Mouse (Mus musculus) ES-Bruce4 (cell line): ENCODE measurements around the gene Elovl6. TPM values are rescaled to one million over a fixed set of nuclear protein-coding genes. Genes with fewer than 3 reads are reported as not detected.

Source experiments
- H3K27ac ChIP-seq: 2 replicates; pipeline ENCODE4 v1.5.1; 2012; ENCODE audit warnings: low read length, inconsistent platforms; ENCODE audit not compliant: insufficient read depth
- H3K27me3 ChIP-seq: 2 replicates; pipeline ENCODE4 v1.6.1; 2012; ENCODE audit warnings: mild to moderate bottlenecking, low read length, inconsistent platforms; ENCODE audit not compliant: control insufficient read depth, poor library complexity, insufficient read depth, severe bottlenecking
- H3K36me3 ChIP-seq: 2 replicates; pipeline ENCODE4 v1.6.1; 2012; ENCODE audit warnings: inconsistent platforms, mild to moderate bottlenecking, low read length, moderate library complexity; ENCODE audit not compliant: control insufficient read depth, poor library complexity, insufficient read depth, severe bottlenecking
- H3K4me1 ChIP-seq: one replicate; pipeline ENCODE4 v1.8.1; 2011; ENCODE audit warnings: low read length; ENCODE audit not compliant: control insufficient read depth, insufficient read depth
- H3K4me3 ChIP-seq: 2 replicates; pipeline ENCODE4 v1.5.1; 2011; ENCODE audit warnings: low read depth, mild to moderate bottlenecking, low read length
- H3K9ac ChIP-seq: 2 replicates; pipeline ENCODE4 v1.6.1; 2012; ENCODE audit warnings: low read depth, mild to moderate bottlenecking, inconsistent platforms; ENCODE audit not compliant: poor library complexity, severe bottlenecking
- H3K9me3 ChIP-seq: replicated peaks from 2 replicates; pipeline ENCODE4 v1.6.1; 2012; ENCODE audit warnings: mild to moderate bottlenecking, low read length, inconsistent platforms; ENCODE audit not compliant: control insufficient read depth, poor library complexity, insufficient read depth, severe bottlenecking
- CTCF ChIP-seq: IDR thresholded peaks from one replicate; pipeline ENCODE4 v1.8.1; 2011; ENCODE audit warnings: low read depth, low read length
- EP300 ChIP-seq: IDR thresholded peaks from 2 replicates; pipeline ENCODE4 v1.6.1; 2011; ENCODE audit warnings: low read depth, low read length; ENCODE audit not compliant: insufficient read depth
- POLR2A ChIP-seq: IDR thresholded peaks from one replicate; pipeline ENCODE4 v1.8.1; 2011; ENCODE audit warnings: low read length; ENCODE audit not compliant: insufficient read depth
- polyA plus RNA-seq: library from polyadenylated mRNA; stranded (reverse); fragments of >200 nt; gene quantifications from 2 replicates; pipeline ENCODE4 v1.2.4, GENCODE M21; 2011; ENCODE audit warnings: low read depth; ENCODE audit not compliant: missing spikeins, insufficient read depth, insufficient read length

Elovl6 gene
- polyA plus RNA-seq, 1 experiment = 124 TPM

DNA sequence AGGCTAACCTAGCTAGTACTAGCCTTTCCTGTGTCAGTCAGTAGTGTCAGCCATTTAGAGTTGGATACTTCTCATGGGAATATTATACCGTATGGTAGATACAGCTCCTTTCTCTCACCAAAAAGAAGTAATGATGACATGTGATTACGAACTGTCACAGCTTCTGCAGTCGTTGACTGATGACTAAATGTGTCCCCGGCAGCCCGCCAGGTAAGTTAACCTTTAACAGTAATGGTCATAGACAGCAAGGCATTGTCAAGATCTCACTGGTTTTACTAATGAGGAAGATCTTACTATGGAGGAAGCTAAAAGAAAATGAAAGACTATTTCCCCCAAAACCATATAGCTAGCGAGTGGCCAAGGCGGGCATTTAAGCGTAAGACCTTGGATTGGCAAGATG is 38.8 kb downstream of the Elovl6 start:
- no peaks in the 10 kb centered on the region for H3K27me3 ChIP-seq
- TF ChIP-seq POLR2A = no peak
- TF ChIP-seq EP300 = no peak
- no peaks in the 10 kb centered on the region for H3K9me3 ChIP-seq
- H3K9ac ChIP-seq = no peak overlapping the region
- H3K36me3 ChIP-seq = peaks cover 26% of the 10 kb centered on the region
- no peak overlapping the region for H3K27ac ChIP-seq
- peaks cover 2% of the 10 kb centered on the region for H3K4me1 ChIP-seq
- H3K4me3 ChIP-seq = no peak overlapping the region

DNA sequence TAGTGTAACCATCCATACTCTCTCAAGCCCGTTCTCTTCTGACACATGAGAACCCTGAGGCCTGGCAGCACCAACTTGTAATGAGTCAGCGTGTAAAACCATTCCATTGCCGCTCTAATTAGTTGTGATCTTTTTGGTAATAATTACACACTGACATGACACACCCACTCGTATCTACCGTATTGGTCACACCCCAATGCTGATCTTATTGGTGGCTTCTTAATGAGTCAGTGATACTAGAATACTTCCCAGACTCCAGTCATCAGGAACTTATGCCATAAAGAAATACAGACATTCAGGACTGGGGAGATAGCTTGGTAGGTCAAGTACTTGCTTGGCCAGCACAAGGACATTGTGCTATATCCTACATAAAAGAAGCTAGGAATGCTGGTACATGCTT is 39.5 kb downstream of the Elovl6 start:
- Histone ChIP-seq H3K9ac (no peak overlapping the region), H3K36me3 (peaks cover 33% of the 10 kb centered on the region), H3K9me3 (no peaks in the 10 kb centered on the region), H3K27ac (no peak overlapping the region), H3K4me1 (peaks cover 2% of the 10 kb centered on the region), H3K27me3 (no peaks in the 10 kb centered on the region), H3K4me3 (no peak overlapping the region)
- no peak for TF ChIP-seq EP300
- no peak for TF ChIP-seq POLR2A
- TF ChIP-seq CTCF = no peak

DNA sequence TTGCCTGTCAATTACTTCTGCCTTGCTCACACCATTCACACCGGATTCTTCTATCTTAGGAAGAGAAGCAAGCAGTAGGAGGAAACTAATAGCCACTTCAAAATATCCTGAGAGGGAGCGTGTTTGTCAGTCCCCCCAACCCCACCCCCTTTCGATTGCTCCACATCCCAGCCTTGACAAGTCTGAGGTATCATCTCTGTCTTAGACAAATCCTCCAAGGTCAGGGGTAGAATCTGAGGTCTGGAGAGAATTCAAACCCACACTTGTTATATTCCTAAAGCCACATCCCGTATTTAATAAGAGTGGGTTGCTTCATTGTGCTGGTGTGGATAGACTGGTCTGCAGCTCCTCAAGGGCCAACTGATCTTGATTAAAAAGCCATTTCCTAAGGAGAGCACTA is 40.8 kb downstream of the Elovl6 start:
- TF ChIP-seq CTCF (no peak), EP300 (no peak), POLR2A (no peak)
- H3K27me3 ChIP-seq = no peaks in the 10 kb centered on the region
- peaks cover 34% of the 10 kb centered on the region for H3K36me3 ChIP-seq
- H3K9ac ChIP-seq = no peak overlapping the region
- H3K4me1 ChIP-seq = peaks cover 2% of the 10 kb centered on the region
- peak overlapping the region; percentile 44 for H3K27ac ChIP-seq
- H3K9me3 ChIP-seq = no peaks in the 10 kb centered on the region
- no peak overlapping the region for H3K4me3 ChIP-seq

DNA sequence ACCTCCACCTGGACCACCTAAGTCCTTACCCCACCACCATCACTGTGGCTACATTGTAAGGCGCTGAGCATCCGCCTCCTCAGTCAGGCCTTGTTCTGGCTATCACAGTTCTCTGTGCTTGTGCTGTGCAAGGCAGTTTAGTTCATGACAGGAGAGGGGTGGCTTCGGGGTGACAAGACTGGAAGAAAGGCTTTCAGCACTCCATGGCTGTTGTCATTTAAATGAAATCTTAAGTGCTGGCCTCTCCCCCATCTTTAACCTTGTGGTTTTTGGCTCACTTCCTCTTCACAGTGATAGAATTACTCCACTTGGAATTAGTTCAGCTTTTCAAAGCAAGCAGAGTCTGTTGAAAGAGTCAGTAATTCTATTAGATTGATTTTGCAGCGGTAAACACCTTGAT is 41.5 kb downstream of the Elovl6 start:
- Histone ChIP-seq H3K36me3 (peaks cover 39% of the 10 kb centered on the region), H3K4me1 (peaks cover 2% of the 10 kb centered on the region), H3K4me3 (no peak overlapping the region), H3K27ac (peak overlapping the region; percentile 44), H3K27me3 (no peaks in the 10 kb centered on the region), H3K9me3 (no peaks in the 10 kb centered on the region), H3K9ac (no peak overlapping the region)
- TF ChIP-seq POLR2A (no peak), CTCF (no peak), EP300 (peak; percentile 85)

DNA sequence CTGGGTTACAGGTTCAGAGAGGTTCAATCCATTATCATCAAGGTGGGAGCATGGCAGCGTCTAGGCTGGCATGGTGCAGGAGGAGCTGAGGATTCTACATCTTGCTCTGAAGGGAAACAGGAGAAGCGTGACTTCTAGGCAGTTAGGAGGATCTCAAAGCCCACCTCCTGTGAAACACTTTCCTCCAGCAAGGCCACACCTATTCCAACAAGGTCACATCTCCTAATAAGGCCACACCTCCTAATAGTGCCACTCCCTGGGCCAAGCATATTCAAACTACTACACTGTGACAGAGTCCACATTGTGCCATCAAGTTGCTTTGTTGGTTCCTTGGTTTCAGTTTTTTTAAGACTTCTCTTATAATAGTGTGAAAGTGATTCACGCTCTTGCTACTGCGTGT is 42.9 kb downstream of the Elovl6 start:
- H3K27me3 ChIP-seq = no peaks in the 10 kb centered on the region
- no peak overlapping the region for H3K4me3 ChIP-seq
- no peaks in the 10 kb centered on the region for H3K9me3 ChIP-seq
- H3K4me1 ChIP-seq = peaks cover 2% of the 10 kb centered on the region
- H3K27ac ChIP-seq = peak overlapping the region; percentile 65; the same call in 1 of the 2 replicates
- H3K9ac ChIP-seq = no peak overlapping the region
- H3K36me3 ChIP-seq = peaks cover 35% of the 10 kb centered on the region
- TF ChIP-seq POLR2A (no peak), EP300 (peak; percentile 87)

DNA sequence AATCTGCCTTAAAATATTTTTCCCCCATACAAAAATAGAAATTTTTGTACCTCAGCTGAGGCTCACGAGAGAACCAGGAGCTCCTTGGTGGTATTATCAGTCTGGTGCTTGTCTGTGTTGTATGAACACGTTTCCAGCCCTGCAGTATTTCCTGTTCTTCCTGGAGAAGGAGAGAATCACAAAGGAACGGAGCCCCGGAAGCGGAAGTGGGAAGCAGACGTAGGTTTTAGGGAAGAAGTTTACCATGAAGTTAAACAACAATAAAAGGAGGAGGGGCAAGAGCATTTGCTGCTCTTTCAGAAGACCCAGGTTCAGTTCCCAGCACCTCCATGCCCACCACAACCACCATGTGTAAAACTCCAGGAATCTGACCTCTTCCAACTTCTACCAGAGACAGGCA is 44.4 kb downstream of the Elovl6 start:
- no peak for TF ChIP-seq CTCF
- no peak for TF ChIP-seq POLR2A
- TF ChIP-seq EP300 = no peak
- Histone ChIP-seq H3K4me1 (peaks cover 6% of the 10 kb centered on the region), H3K27ac (no peak overlapping the region), H3K36me3 (peaks cover 21% of the 10 kb centered on the region), H3K4me3 (no peak overlapping the region), H3K9me3 (no peaks in the 10 kb centered on the region), H3K27me3 (no peaks in the 10 kb centered on the region), H3K9ac (no peak overlapping the region)
